Mouse (Mus musculus): ENCODE data around the gene Tnc. TPM values are rescaled to one million over a fixed set of nuclear protein-coding genes. Genes with fewer than 3 reads are reported as not detected.

Gene Tnc
- polyA plus RNA-seq, 1 experiment from 2014 or later = 24.6 TPM

GRCm38 (mm10) chr4:64011308-64011707 is 35.5 kb downstream of the Tnc start:
- no peaks in the 10 kb centered on the region for H3K36me3 ChIP-seq (ENCODE audit: control insufficient read depth, insufficient read depth, low read length)
- 20% methylated on average over 2 of the region's 2 CpGs for WGBS (ENCODE audit: insufficient replicate concordance)
- no peak for ATAC-seq (replicated peaks; ENCODE audit: insufficient number of reproducible peaks, low FRiP score, low TSS enrichment)

GRCm38 (mm10) chr4:64009936-64010335 is 36.9 kb downstream of the Tnc start:
- no peaks in the 10 kb centered on the region for H3K36me3 ChIP-seq (ENCODE audit: control insufficient read depth, insufficient read depth, low read length)
- WGBS (ENCODE audit: insufficient replicate concordance) = 81% methylated on average over 1 of the region's 1 CpGs
- no peak overlapping the region for H3K4me3 ChIP-seq (ENCODE audit: low read depth, low read length)
- H3K9me3 ChIP-seq (replicated peaks; ENCODE audit: control insufficient read depth, low read length) = no peaks in the 10 kb centered on the region
- H3K4me1 ChIP-seq (ENCODE audit: control insufficient read depth, insufficient read depth, low read length) = no peaks in the 10 kb centered on the region
- ATAC-seq (replicated peaks; ENCODE audit: insufficient number of reproducible peaks, low FRiP score, low TSS enrichment) = no peak
- no peak overlapping the region for H3K9ac ChIP-seq (ENCODE audit: low read depth, low read length)
- H3K27ac ChIP-seq (ENCODE audit: low read depth, low read length) = no peak overlapping the region
- H3K27me3 ChIP-seq (ENCODE audit: control insufficient read depth, insufficient read depth, low read length) = no peaks in the 10 kb centered on the region
- no peak overlapping the region for H3K4me2 ChIP-seq

More at GRCm38 (mm10) chr4:64011308-64011707, 35.5 kb downstream of the Tnc start:
- Histone ChIP-seq H3K4me2 (no peak overlapping the region), H3K27me3 (ENCODE audit: control insufficient read depth, insufficient read depth, low read length) (no peaks in the 10 kb centered on the region), H3K27ac (ENCODE audit: low read depth, low read length) (no peak overlapping the region), H3K4me1 (ENCODE audit: control insufficient read depth, insufficient read depth, low read length) (no peaks in the 10 kb centered on the region), H3K4me3 (ENCODE audit: low read depth, low read length) (no peak overlapping the region), H3K9me3 (replicated peaks; ENCODE audit: control insufficient read depth, low read length) (no peaks in the 10 kb centered on the region), H3K9ac (ENCODE audit: low read depth, low read length) (no peak overlapping the region)

GRCm38 (mm10) chr4:64005198-64005597 is 41.6 kb downstream of the Tnc start:
- no peak overlapping the region for H3K27ac ChIP-seq (ENCODE audit: low read depth, low read length)
- no peak overlapping the region for H3K9ac ChIP-seq (ENCODE audit: low read depth, low read length)
- H3K4me2 ChIP-seq = no peak overlapping the region
- no peaks in the 10 kb centered on the region for H3K36me3 ChIP-seq (ENCODE audit: control insufficient read depth, insufficient read depth, low read length)
- no peaks in the 10 kb centered on the region for H3K27me3 ChIP-seq (ENCODE audit: control insufficient read depth, insufficient read depth, low read length)
- no peak for ATAC-seq (replicated peaks; ENCODE audit: insufficient number of reproducible peaks, low FRiP score, low TSS enrichment)
- H3K4me3 ChIP-seq (ENCODE audit: low read depth, low read length) = no peak overlapping the region
- no peaks in the 10 kb centered on the region for H3K9me3 ChIP-seq (replicated peaks; ENCODE audit: control insufficient read depth, low read length)
- no peaks in the 10 kb centered on the region for H3K4me1 ChIP-seq (ENCODE audit: control insufficient read depth, insufficient read depth, low read length)
- 85% methylated on average over 4 of the region's 4 CpGs for WGBS (ENCODE audit: insufficient replicate concordance)

- no peak for ATAC-seq (replicated peaks; ENCODE audit: insufficient number of reproducible peaks, low FRiP score, low TSS enrichment)
Measured at GRCm38 (mm10) chr4:64003677-64004076, 43.1 kb downstream of the Tnc start.

GRCm38 (mm10) chr4:64002168-64002567 is 44.6 kb downstream of the Tnc start:
- Histone ChIP-seq H3K9ac (ENCODE audit: low read depth, low read length) (no peak overlapping the region), H3K27me3 (ENCODE audit: control insufficient read depth, insufficient read depth, low read length) (no peaks in the 10 kb centered on the region), H3K9me3 (replicated peaks; ENCODE audit: control insufficient read depth, low read length) (no peaks in the 10 kb centered on the region), H3K4me2 (no peak overlapping the region), H3K36me3 (ENCODE audit: control insufficient read depth, insufficient read depth, low read length) (no peaks in the 10 kb centered on the region), H3K4me1 (ENCODE audit: control insufficient read depth, insufficient read depth, low read length) (no peaks in the 10 kb centered on the region), H3K4me3 (ENCODE audit: low read depth, low read length) (no peak overlapping the region), H3K27ac (ENCODE audit: low read depth, low read length) (no peak overlapping the region)
- no peak for ATAC-seq (replicated peaks; ENCODE audit: insufficient number of reproducible peaks, low FRiP score, low TSS enrichment)
- WGBS (ENCODE audit: insufficient replicate concordance) = 67% methylated on average over 2 of the region's 2 CpGs

More at GRCm38 (mm10) chr4:64003677-64004076, 43.1 kb downstream of the Tnc start:
- no peaks in the 10 kb centered on the region for H3K9me3 ChIP-seq (replicated peaks; ENCODE audit: control insufficient read depth, low read length)
- no peak overlapping the region for H3K4me3 ChIP-seq (ENCODE audit: low read depth, low read length)
- no peak overlapping the region for H3K9ac ChIP-seq (ENCODE audit: low read depth, low read length)
- H3K4me2 ChIP-seq = no peak overlapping the region
- 60% methylated on average over 3 of the region's 3 CpGs for WGBS (ENCODE audit: insufficient replicate concordance)
- H3K36me3 ChIP-seq (ENCODE audit: control insufficient read depth, insufficient read depth, low read length) = no peaks in the 10 kb centered on the region
- no peaks in the 10 kb centered on the region for H3K27me3 ChIP-seq (ENCODE audit: control insufficient read depth, insufficient read depth, low read length)
- H3K27ac ChIP-seq (ENCODE audit: low read depth, low read length) = no peak overlapping the region
- H3K4me1 ChIP-seq (ENCODE audit: control insufficient read depth, insufficient read depth, low read length) = no peaks in the 10 kb centered on the region

- 61% methylated on average over 3 of the region's 3 CpGs for WGBS (ENCODE audit: insufficient replicate concordance)
- H3K27me3 ChIP-seq (ENCODE audit: control insufficient read depth, insufficient read depth, low read length) = no peaks in the 10 kb centered on the region
- H3K9ac ChIP-seq (ENCODE audit: low read depth, low read length) = no peak overlapping the region
- no peak overlapping the region for H3K27ac ChIP-seq (ENCODE audit: low read depth, low read length)
- H3K4me3 ChIP-seq (ENCODE audit: low read depth, low read length) = no peak overlapping the region
- no peaks in the 10 kb centered on the region for H3K36me3 ChIP-seq (ENCODE audit: control insufficient read depth, insufficient read depth, low read length)
- H3K4me1 ChIP-seq (ENCODE audit: control insufficient read depth, insufficient read depth, low read length) = no peaks in the 10 kb centered on the region
- no peak overlapping the region for H3K4me2 ChIP-seq
- ATAC-seq (replicated peaks; ENCODE audit: insufficient number of reproducible peaks, low FRiP score, low TSS enrichment) = no peak
- no peaks in the 10 kb centered on the region for H3K9me3 ChIP-seq (replicated peaks; ENCODE audit: control insufficient read depth, low read length)
Measured at GRCm38 (mm10) chr4:64000788-64001187, 46.0 kb downstream of the Tnc start.

- WGBS (ENCODE audit: insufficient replicate concordance) = 71% methylated on average over 4 of the region's 4 CpGs
- ATAC-seq (replicated peaks; ENCODE audit: insufficient number of reproducible peaks, low FRiP score, low TSS enrichment) = no peak
Measured at GRCm38 (mm10) chr4:64000293-64000692, 46.5 kb downstream of the Tnc start.

GRCm38 (mm10) chr4:63993462-63994113 is 53.2 kb downstream of the Tnc start:
- H3K4me2 ChIP-seq = no peak overlapping the region
- 29% methylated on average over 2 of the region's 2 CpGs for WGBS (ENCODE audit: insufficient replicate concordance)
- ATAC-seq (replicated peaks; ENCODE audit: insufficient number of reproducible peaks, low FRiP score, low TSS enrichment) = no peak

More at GRCm38 (mm10) chr4:64000293-64000692, 46.5 kb downstream of the Tnc start:
- Histone ChIP-seq H3K4me1 (ENCODE audit: control insufficient read depth, insufficient read depth, low read length) (no peaks in the 10 kb centered on the region), H3K4me2 (no peak overlapping the region), H3K27ac (ENCODE audit: low read depth, low read length) (no peak overlapping the region), H3K36me3 (ENCODE audit: control insufficient read depth, insufficient read depth, low read length) (no peaks in the 10 kb centered on the region), H3K9me3 (replicated peaks; ENCODE audit: control insufficient read depth, low read length) (no peaks in the 10 kb centered on the region), H3K4me3 (ENCODE audit: low read depth, low read length) (no peak overlapping the region), H3K27me3 (ENCODE audit: control insufficient read depth, insufficient read depth, low read length) (no peaks in the 10 kb centered on the region), H3K9ac (ENCODE audit: low read depth, low read length) (no peak overlapping the region)

GRCm38 (mm10) chr4:63990216-63990615 is 56.6 kb downstream of the Tnc start:
- Histone ChIP-seq H3K4me2 (no peak overlapping the region), H3K9ac (ENCODE audit: low read depth, low read length) (no peak overlapping the region), H3K4me1 (ENCODE audit: control insufficient read depth, insufficient read depth, low read length) (no peaks in the 10 kb centered on the region; the same call in 1 of the 2 replicates), H3K36me3 (ENCODE audit: control insufficient read depth, insufficient read depth, low read length) (no peaks in the 10 kb centered on the region), H3K4me3 (ENCODE audit: low read depth, low read length) (no peak overlapping the region), H3K27ac (ENCODE audit: low read depth, low read length) (no peak overlapping the region), H3K9me3 (replicated peaks; ENCODE audit: control insufficient read depth, low read length) (no peaks in the 10 kb centered on the region), H3K27me3 (ENCODE audit: control insufficient read depth, insufficient read depth, low read length) (no peaks in the 10 kb centered on the region)
- WGBS (ENCODE audit: insufficient replicate concordance) = 70% methylated on average over 1 of the region's 1 CpGs
- no peak for ATAC-seq (replicated peaks; ENCODE audit: insufficient number of reproducible peaks, low FRiP score, low TSS enrichment)

More at GRCm38 (mm10) chr4:63993462-63994113, 53.2 kb downstream of the Tnc start:
- no peaks in the 10 kb centered on the region for H3K36me3 ChIP-seq (ENCODE audit: control insufficient read depth, insufficient read depth, low read length)
- no peak overlapping the region for H3K4me3 ChIP-seq (ENCODE audit: low read depth, low read length)
- no peaks in the 10 kb centered on the region for H3K27me3 ChIP-seq (ENCODE audit: control insufficient read depth, insufficient read depth, low read length)
- H3K27ac ChIP-seq (ENCODE audit: low read depth, low read length) = no peak overlapping the region
- no peaks in the 10 kb centered on the region for H3K9me3 ChIP-seq (replicated peaks; ENCODE audit: control insufficient read depth, low read length)
- H3K4me1 ChIP-seq (ENCODE audit: control insufficient read depth, insufficient read depth, low read length) = no peaks in the 10 kb centered on the region; the same call in 1 of the 2 replicates
- H3K9ac ChIP-seq (ENCODE audit: low read depth, low read length) = no peak overlapping the region
